Mouse (Mus musculus) embryonic facial prominence, embryonic 13.5 days (tissue): Measurements from ENCODE around the gene H2-Ke6. TPM values are rescaled to one million over a fixed set of nuclear protein-coding genes. Genes with fewer than 3 reads are reported as not detected.
A peak's percentile ranks its signal among the peaks of the same experiment; 100 is the strongest.

Source experiments
- ATAC-seq: fragments of 200-750 bp; cut with Nextera tagmentation; 2 replicates; pipeline ENCODE4 v1.8.0; 2017; ENCODE audit warnings: low read depth; ENCODE audit not compliant: insufficient number of reproducible peaks, insufficient read depth, low FRiP score, low TSS enrichment
- H3K27ac ChIP-seq: fragments of 300-500 bp; sonication (generic); 2 replicates; pipeline ENCODE4 v1.5.1; 2015; ENCODE audit warnings: moderate library complexity, mild to moderate bottlenecking, inconsistent platforms
- H3K27me3 ChIP-seq: fragments of 300-500 bp; sonication (generic); 2 replicates; pipeline ENCODE4 v1.6.1; 2015; ENCODE audit warnings: mild to moderate bottlenecking, inconsistent platforms
- H3K36me3 ChIP-seq: fragments of 300-500 bp; sonication (generic); 2 replicates; pipeline ENCODE4 v1.6.1; 2015; ENCODE audit warnings: mild to moderate bottlenecking, inconsistent platforms
- H3K4me1 ChIP-seq: fragments of 300-500 bp; sonication (generic); 2 replicates; pipeline ENCODE4 v1.6.1; 2015; ENCODE audit warnings: inconsistent platforms
- H3K4me2 ChIP-seq: fragments of 300-500 bp; sonication (generic); 2 replicates; pipeline ENCODE4 v1.6.1; 2015; ENCODE audit warnings: moderate library complexity, mild to moderate bottlenecking, inconsistent platforms
- H3K4me3 ChIP-seq: fragments of 300-500 bp; sonication (generic); 2 replicates; pipeline ENCODE4 v1.5.1; 2015; ENCODE audit warnings: mild to moderate bottlenecking, inconsistent platforms
- H3K9ac ChIP-seq: fragments of 300-500 bp; sonication (generic); 2 replicates; pipeline ENCODE4 v1.6.1; 2015; ENCODE audit warnings: mild to moderate bottlenecking, inconsistent platforms
- H3K9me3 ChIP-seq: fragments of 300-500 bp; sonication (generic); 2 replicates; pipeline ENCODE4 v1.6.1; 2016; ENCODE audit warnings: inconsistent platforms
- WGBS: fragments of 180-500 bp; shearing (Covaris S2); methylation state at CpG from one replicate; pipeline ENCODE4 v1.1.7; 2015; ENCODE audit warnings: mixed read lengths; 5-methylcytosine and 5-hydroxymethylcytosine counted together
- polyA plus RNA-seq: library from polyadenylated mRNA; unstranded; fragments of >200 nt; fragmentation: Nextera tagmentation; extraction: Ambion mirVana; gene quantifications from 2 replicates; pipeline ENCODE4 v1.2.1, GENCODE M21; 2015

The H2-Ke6 gene
- polyA plus RNA-seq, result 57.4 and 58.8 TPM in 2 replicates

GRCm38 (mm10) chr17:34027656-34028223 lies at the start of gene H2-Ke6:
Gene H2-Ke6, minus strand, starts transcription at chr17:34028060.
- Histone ChIP-seq H3K9ac (peak within 1 kb of the TSS; percentile 83), H3K9me3 (no peaks in the 10 kb centered on the region), H3K27me3 (no peaks in the 10 kb centered on the region; the same call in 1 of the 2 replicates), H3K27ac (peak within 1 kb of the TSS; percentile 80), H3K36me3 (peaks cover 25% of the 10 kb centered on the region), H3K4me3 (peak within 1 kb of the TSS; percentile 82), H3K4me1 (peaks cover 63% of the 10 kb centered on the region), H3K4me2 (peak within 1 kb of the TSS; percentile 99)
- whole genome bisulfite sequencing, result under 1% methylated on average over 49 of the region's 49 CpGs
- ATAC-seq, result peak; percentile 72

GRCm38 (mm10) chr17:34077549-34077948 lies 49.7 kb upstream of the H2-Ke6 start:
- H3K9ac ChIP-seq, result no peak overlapping the region
- no peaks in the 10 kb centered on the region for H3K36me3 ChIP-seq
- ATAC-seq, result no peak
- peaks cover 30% of the 10 kb centered on the region for H3K27me3 ChIP-seq
- no peak overlapping the region for H3K4me2 ChIP-seq
- H3K4me3 ChIP-seq, result no peak overlapping the region
- H3K9me3 ChIP-seq, result no peaks in the 10 kb centered on the region
- H3K4me1 ChIP-seq, result no peaks in the 10 kb centered on the region
- WGBS, result 2% methylated on average over 9 of the region's 9 CpGs
- no peak overlapping the region for H3K27ac ChIP-seq

GRCm38 (mm10) chr17:34075271-34075670 lies 47.4 kb upstream of the H2-Ke6 start:
- Histone ChIP-seq H3K4me1 (no peaks in the 10 kb centered on the region), H3K4me3 (no peak overlapping the region), H3K27me3 (peaks cover 30% of the 10 kb centered on the region), H3K27ac (no peak overlapping the region), H3K36me3 (no peaks in the 10 kb centered on the region), H3K9ac (no peak overlapping the region), H3K9me3 (no peaks in the 10 kb centered on the region), H3K4me2 (no peak overlapping the region)
- ATAC-seq, result no peak
- WGBS, result 40% methylated on average over 7 of the region's 7 CpGs

- 74% methylated on average over 5 of the region's 5 CpGs for WGBS
- peaks cover 26% of the 10 kb centered on the region for H3K27me3 ChIP-seq
- H3K4me1 ChIP-seq, result no peaks in the 10 kb centered on the region
- H3K4me3 ChIP-seq, result no peak overlapping the region
- no peaks in the 10 kb centered on the region for H3K9me3 ChIP-seq
- no peaks in the 10 kb centered on the region for H3K36me3 ChIP-seq
- no peak overlapping the region for H3K4me2 ChIP-seq
- no peak for ATAC-seq
- H3K27ac ChIP-seq, result no peak overlapping the region
- H3K9ac ChIP-seq, result no peak overlapping the region
These were observed 44.2 kb upstream of the H2-Ke6 start for GRCm38 (mm10) chr17:34072091-34072490.

GRCm38 (mm10) chr17:34068864-34069263 lies 41.0 kb upstream of the H2-Ke6 start:
- 48% methylated on average over 3 of the region's 3 CpGs for WGBS
- no peaks in the 10 kb centered on the region for H3K36me3 ChIP-seq
- no peak overlapping the region for H3K4me2 ChIP-seq
- H3K27me3 ChIP-seq, result peaks cover 6% of the 10 kb centered on the region
- no peak overlapping the region for H3K4me3 ChIP-seq
- no peak for ATAC-seq
- no peak overlapping the region for H3K27ac ChIP-seq
- no peaks in the 10 kb centered on the region for H3K9me3 ChIP-seq
- no peak overlapping the region for H3K9ac ChIP-seq
- H3K4me1 ChIP-seq, result no peaks in the 10 kb centered on the region

GRCm38 (mm10) chr17:34057224-34057623 lies 29.4 kb upstream of the H2-Ke6 start:
- no peaks in the 10 kb centered on the region for H3K36me3 ChIP-seq
- H3K9ac ChIP-seq, result no peak overlapping the region
- 78% methylated on average over 7 of the region's 7 CpGs for WGBS
- ATAC-seq, result no peak
- H3K4me1 ChIP-seq, result no peaks in the 10 kb centered on the region
- H3K9me3 ChIP-seq, result no peaks in the 10 kb centered on the region
- H3K4me2 ChIP-seq, result no peak overlapping the region
- H3K27me3 ChIP-seq, result no peaks in the 10 kb centered on the region
- H3K4me3 ChIP-seq, result no peak overlapping the region
- H3K27ac ChIP-seq, result no peak overlapping the region

GRCm38 (mm10) chr17:34047404-34048050 lies 19.7 kb upstream of the H2-Ke6 start:
- 89% methylated on average over 5 of the region's 5 CpGs for WGBS
- H3K27ac ChIP-seq, result no peak overlapping the region
- 0 out of 2 replicates have a peak, but pooled peaks cover 3% of the 10 kb centered on the region for H3K9me3 ChIP-seq
- H3K4me3 ChIP-seq, result no peak overlapping the region
- no peaks in the 10 kb centered on the region for H3K36me3 ChIP-seq
- H3K4me2 ChIP-seq, result no peak overlapping the region
- H3K27me3 ChIP-seq, result 0 out of 2 replicates have a peak, but pooled peaks cover 3% of the 10 kb centered on the region
- ATAC-seq, result no peak
- peaks cover 3% of the 10 kb centered on the region; the same call in 1 of the 2 replicates for H3K4me1 ChIP-seq
- H3K9ac ChIP-seq, result no peak overlapping the region

- peaks cover 6% of the 10 kb centered on the region for H3K4me1 ChIP-seq
- no peak overlapping the region for H3K4me2 ChIP-seq
- WGBS, result 80% methylated on average over 14 of the region's 14 CpGs
- no peak for ATAC-seq
- no peak overlapping the region for H3K9ac ChIP-seq
- no peak overlapping the region for H3K4me3 ChIP-seq
- no peak overlapping the region for H3K27ac ChIP-seq
- H3K9me3 ChIP-seq, result 0 out of 2 replicates have a peak, but pooled peaks cover 3% of the 10 kb centered on the region
- H3K27me3 ChIP-seq, result peaks cover 19% of the 10 kb centered on the region
- no peaks in the 10 kb centered on the region for H3K36me3 ChIP-seq
These were observed 18.1 kb upstream of the H2-Ke6 start for GRCm38 (mm10) chr17:34045941-34046340.

- Histone ChIP-seq H3K4me2 (peak overlapping the region; percentile 57), H3K4me1 (peaks cover 31% of the 10 kb centered on the region), H3K27me3 (peaks cover 55% of the 10 kb centered on the region), H3K4me3 (peak overlapping the region; percentile 35), H3K36me3 (peaks cover 33% of the 10 kb centered on the region), H3K9me3 (no peaks in the 10 kb centered on the region), H3K27ac (peak overlapping the region; percentile 56), H3K9ac (peak overlapping the region; percentile 64)
- ATAC-seq, result no peak; the same call in 1 of the 2 replicates
- 26% methylated on average over 17 of the region's 17 CpGs for WGBS
These were observed 11.9 kb upstream of the H2-Ke6 start for GRCm38 (mm10) chr17:34039562-34040450.

- peak; percentile 23; the same call in 1 of the 2 replicates for ATAC-seq
- peaks cover 40% of the 10 kb centered on the region for H3K36me3 ChIP-seq
- peak within 1 kb of the TSS; percentile 64 for H3K9ac ChIP-seq
- peak within 1 kb of the TSS; percentile 64 for H3K27ac ChIP-seq
- H3K27me3 ChIP-seq, result peaks cover 55% of the 10 kb centered on the region
- 6% methylated on average over 28 of the region's 28 CpGs for WGBS
- peak within 1 kb of the TSS; percentile 35 for H3K4me3 ChIP-seq
- H3K4me2 ChIP-seq, result peak within 1 kb of the TSS; percentile 57
- H3K9me3 ChIP-seq, result no peaks in the 10 kb centered on the region
- H3K4me1 ChIP-seq, result peaks cover 31% of the 10 kb centered on the region
These were observed 11.2 kb upstream of the H2-Ke6 start, which contains the start of gene Col11a2 for GRCm38 (mm10) chr17:34038878-34039561. Gene Col11a2, plus strand, starts transcription at chr17:34039437.

GRCm38 (mm10) chr17:34038440-34038839 lies 10.6 kb upstream of the H2-Ke6 start:
- Histone ChIP-seq H3K36me3 (peaks cover 45% of the 10 kb centered on the region), H3K9me3 (no peaks in the 10 kb centered on the region), H3K4me3 (peak overlapping the region; percentile 35), H3K4me1 (peaks cover 36% of the 10 kb centered on the region), H3K4me2 (peak overlapping the region; percentile 57), H3K9ac (peak overlapping the region; percentile 64), H3K27ac (peak overlapping the region; percentile 64), H3K27me3 (peaks cover 55% of the 10 kb centered on the region)
- ATAC-seq, result 0 out of 2 replicates have a peak, but pooled peaks have one; percentile 2
- WGBS, result 13% methylated on average over 19 of the region's 21 CpGs
